Mouse (Mus musculus) cerebellum, adult 2 months (tissue): ENCODE results near the gene Hsf5.

Experiments used
- CTCF ChIP-seq: fragments of 200-500 bp; IDR thresholded peaks from 2 replicates; pipeline ENCODE4 v1.5.1; 2011; ENCODE audit warnings: low read depth, mild to moderate bottlenecking, control low read depth, low read length, moderate library complexity, borderline replicate concordance; ENCODE audit not compliant: insufficient read depth
- POLR2A ChIP-seq: fragments of 200-500 bp; IDR thresholded peaks from 2 replicates; pipeline ENCODE4 v1.6.1; 2011; ENCODE audit warnings: low read length, control low read depth, borderline replicate concordance; ENCODE audit not compliant: insufficient read depth

DNA sequence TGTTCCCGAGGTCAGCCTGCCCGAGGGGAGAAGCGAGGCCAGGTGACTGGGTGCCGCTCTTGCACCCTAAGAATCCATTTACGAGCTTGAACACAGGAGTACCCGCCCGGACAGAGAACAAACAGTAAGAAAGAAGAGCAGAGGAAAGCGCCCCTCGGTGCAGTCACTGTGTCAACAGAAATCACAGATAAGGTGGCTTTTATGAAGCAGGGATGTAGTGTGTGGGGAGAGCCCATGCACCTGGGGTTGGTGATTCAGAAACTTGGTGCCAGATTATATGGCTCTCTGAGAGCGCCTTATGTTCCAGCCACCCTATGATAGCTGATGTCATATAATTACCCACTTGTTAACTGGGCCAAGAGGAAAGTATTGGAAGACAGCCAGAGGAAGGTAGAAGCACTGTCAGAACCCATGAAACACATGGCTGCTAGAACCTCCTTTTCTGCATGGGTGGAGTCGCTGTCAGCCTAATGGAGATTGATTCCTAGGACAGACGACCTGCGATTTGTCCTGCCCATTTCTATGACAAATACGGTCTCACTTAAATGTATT, 80.2 kb downstream of the Hsf5 start:
- TF ChIP-seq CTCF (no peak), POLR2A (no peak)
